Mouse (Mus musculus): ENCODE measurements around the gene Rab29. TPM values are rescaled to one million over a fixed set of nuclear protein-coding genes. Genes with fewer than 3 reads are reported as not detected.

The Rab29 gene
- total and polyA plus RNA-seq, 3 experiments, result 23.5 to 26.3 TPM; not detected in 1

DNA sequence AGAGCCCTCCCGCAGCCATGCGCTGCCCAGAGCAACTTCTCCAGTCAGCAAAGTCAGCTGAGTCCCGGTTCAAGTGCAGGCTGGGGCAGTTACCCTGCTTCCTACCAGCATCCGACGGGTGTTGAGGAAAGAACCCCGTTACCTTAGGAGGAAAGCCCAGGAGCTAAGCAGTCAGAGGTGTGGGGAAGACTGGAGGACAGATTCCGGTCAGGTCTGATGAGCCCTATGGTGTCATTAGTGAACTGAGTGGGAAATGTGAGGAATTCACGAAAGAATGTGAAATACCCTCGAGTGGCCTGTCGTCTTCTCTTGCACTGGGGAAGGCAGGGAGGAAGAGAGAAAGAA is 894 bp downstream of the Rab29 start:
- TF ChIP-seq POLR2AphosphoS2 (IDR thresholded peaks at IDR 0.05; ENCODE audit: low read length) (no peak), MYB (IDR thresholded peaks at IDR 0.05; ENCODE audit: low read depth, low read length) (no peak), RAD21 (IDR thresholded peaks at IDR 0.05; ENCODE audit: low read depth, low read length) (no peak), USF1 (IDR thresholded peaks at IDR 0.05; ENCODE audit: low read depth, low read length) (no peak), GABPA (IDR thresholded peaks at IDR 0.05; ENCODE audit: low read depth, low read length) (no peak), NELFE (IDR thresholded peaks at IDR 0.05; ENCODE audit: low read depth, low read length) (no peak; the same call in 1 of the 2 replicates), KAT2A (conservative IDR thresholded peaks at IDR 0.05; ENCODE audit: low read depth, low read length) (no peak), GATA1 (IDR thresholded peaks at IDR 0.05; ENCODE audit: low read depth, low read length) (no peak), POLR2A (IDR thresholded peaks at IDR 0.05; ENCODE audit: control insufficient read depth in 1 of 2, insufficient read depth in 1 of 2, low read depth in 1 of 2, low read length in 2 of 2, poor library complexity in 1 of 2) (no peak)

DNA sequence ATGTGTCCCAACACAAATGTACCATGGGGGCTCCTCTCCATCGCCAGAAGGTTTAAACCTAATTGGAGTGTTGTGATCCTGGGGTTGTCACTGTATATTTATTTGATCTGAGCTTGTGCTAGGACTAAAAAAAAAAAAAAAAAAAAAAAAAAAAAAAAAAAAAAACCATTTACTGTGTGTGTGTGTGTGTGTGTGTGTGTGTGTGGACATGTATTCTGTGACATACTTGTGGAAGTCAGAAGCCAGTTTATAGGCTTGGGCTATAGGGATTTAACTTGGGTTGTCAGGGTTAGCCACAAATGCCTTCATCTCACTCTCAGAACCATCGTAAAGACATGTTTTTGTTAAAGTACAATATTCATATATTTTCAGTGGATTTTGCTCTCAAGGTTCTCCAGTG is 2.5 kb downstream of the Rab29 start:
- H3K4me3 ChIP-seq (ENCODE audit: control insufficient read depth in 1 of 2, insufficient read depth in 1 of 2, low read depth in 2 of 2, low read length in 2 of 2), result no peak overlapping the region
- no peak for TF ChIP-seq E2F4 (IDR thresholded peaks at IDR 0.05; ENCODE audit: borderline replicate concordance, low read depth, low read length)
- TF ChIP-seq KAT2A (conservative IDR thresholded peaks at IDR 0.05; ENCODE audit: low read depth, low read length), result no peak
- peak; percentile 68 for TF ChIP-seq ZNF384 (IDR thresholded peaks at IDR 0.05; ENCODE audit: low read depth, low read length)
- no peak for TF ChIP-seq ZKSCAN1 (IDR thresholded peaks at IDR 0.05; ENCODE audit: low read depth, low read length)
- no peak for TF ChIP-seq TBP (IDR thresholded peaks at IDR 0.05; ENCODE audit: low read depth, low read length)
- no peak for TF ChIP-seq CTCF (IDR thresholded peaks at IDR 0.05 in 2 of 3, conservative IDR thresholded peaks at IDR 0.05 in 1 of 3; ENCODE audit: control insufficient read depth in 1 of 3, insufficient read depth in 1 of 3, low read depth in 2 of 3, low read length in 3 of 3, poor library complexity in 1 of 3, severe bottlenecking in 1 of 3)

More for the DNA sequence above, 894 bp downstream of the Rab29 start:
- Histone ChIP-seq H3K9me3 (replicated peaks; ENCODE audit: insufficient read depth, low read length) (no peaks in the 10 kb centered on the region), H3K4me1 (ENCODE audit: control insufficient read depth in 1 of 2, insufficient read depth in 2 of 2, low read length in 2 of 2) (peaks cover 0 to 10% of the 10 kb centered on the region in 2 experiments; a peak in 3 of 4 replicates), H3K4me3 (ENCODE audit: control insufficient read depth in 1 of 2, insufficient read depth in 1 of 2, low read depth in 2 of 2, low read length in 2 of 2) (peak overlapping the region; percentile 60 to 97), H3K79me2 (ENCODE audit: control insufficient read depth, insufficient read depth, low read length, poor library complexity) (peaks cover 9% of the 10 kb centered on the region), H3K27ac (ENCODE audit: control insufficient read depth, low read depth, low read length) (no peak overlapping the region), H3K9ac (ENCODE audit: control insufficient read depth, low read depth, low read length, poor library complexity, severe bottlenecking) (peak overlapping the region; percentile 87), H3K36me3 (ENCODE audit: control insufficient read depth in 1 of 2, insufficient read depth in 2 of 2, low read length in 2 of 2) (peaks cover 0 to 8% of the 10 kb centered on the region in 2 experiments; a peak in 2 of 4 replicates), H3K27me3 (ENCODE audit: control insufficient read depth in 1 of 2, insufficient read depth in 2 of 2, low read length in 2 of 2) (no peaks in the 10 kb centered on the region)
- peak; percentile 48 for DNase-seq (ENCODE audit: low read depth, low spot score)

DNA sequence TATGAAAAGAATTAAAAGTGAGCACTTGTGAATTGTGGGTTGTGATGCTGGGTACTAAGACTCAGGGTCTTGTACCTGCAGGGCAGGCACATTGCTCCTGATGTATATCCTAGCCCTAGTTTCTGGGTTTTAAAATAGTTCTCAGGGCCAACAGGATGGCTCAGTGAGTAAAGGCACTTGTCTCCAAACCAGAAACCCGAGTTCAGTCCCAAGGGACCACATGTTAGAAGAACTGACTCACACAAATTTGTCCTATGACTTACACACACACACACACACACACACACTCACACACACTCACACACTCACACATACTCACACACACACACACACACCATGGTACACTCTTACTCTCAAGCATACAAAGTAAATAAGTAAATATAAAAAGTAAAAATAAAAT is 5.8 kb downstream of the Rab29 start:
- peaks cover 2% of the 10 kb centered on the region; the same call in 1 of the 2 replicates for H3K79me2 ChIP-seq (ENCODE audit: control insufficient read depth, insufficient read depth, low read length, poor library complexity)
- no peak for DNase-seq (ENCODE audit: low read depth, low spot score)

More for the DNA sequence above, 2.5 kb downstream of the Rab29 start:
- no peak for DNase-seq (ENCODE audit: low read depth, low spot score)
- Histone ChIP-seq H3K9ac (ENCODE audit: control insufficient read depth, low read depth, low read length, poor library complexity, severe bottlenecking) (no peak overlapping the region), H3K27me3 (ENCODE audit: control insufficient read depth in 1 of 2, insufficient read depth in 2 of 2, low read length in 2 of 2) (no peaks in the 10 kb centered on the region), H3K79me2 (ENCODE audit: control insufficient read depth, insufficient read depth, low read length, poor library complexity) (peaks cover 9% of the 10 kb centered on the region), H3K27ac (ENCODE audit: control insufficient read depth, low read depth, low read length) (no peak overlapping the region), H3K4me1 (ENCODE audit: control insufficient read depth in 1 of 2, insufficient read depth in 2 of 2, low read length in 2 of 2) (peaks cover 0 to 10% of the 10 kb centered on the region in 2 experiments; a peak in 3 of 4 replicates), H3K36me3 (ENCODE audit: control insufficient read depth in 1 of 2, insufficient read depth in 2 of 2, low read length in 2 of 2) (peaks cover 0 to 8% of the 10 kb centered on the region in 2 experiments; a peak in 2 of 4 replicates), H3K9me3 (replicated peaks; ENCODE audit: insufficient read depth, low read length) (no peaks in the 10 kb centered on the region)

More for the DNA sequence above, 5.8 kb downstream of the Rab29 start:
- Histone ChIP-seq H3K9me3 (replicated peaks; ENCODE audit: insufficient read depth, low read length) (no peaks in the 10 kb centered on the region), H3K27ac (ENCODE audit: control insufficient read depth, low read depth, low read length) (no peak overlapping the region), H3K9ac (ENCODE audit: control insufficient read depth, low read depth, low read length, poor library complexity, severe bottlenecking) (no peak overlapping the region), H3K27me3 (ENCODE audit: control insufficient read depth in 1 of 2, insufficient read depth in 2 of 2, low read length in 2 of 2) (no peaks in the 10 kb centered on the region; a peak in 1 of 4 replicates), H3K36me3 (ENCODE audit: control insufficient read depth in 1 of 2, insufficient read depth in 2 of 2, low read length in 2 of 2) (peaks cover 0 to 4% of the 10 kb centered on the region in 2 experiments; a peak in 1 of 4 replicates), H3K4me3 (ENCODE audit: control insufficient read depth in 1 of 2, insufficient read depth in 1 of 2, low read depth in 2 of 2, low read length in 2 of 2) (no peak overlapping the region), H3K4me1 (ENCODE audit: control insufficient read depth in 1 of 2, insufficient read depth in 2 of 2, low read length in 2 of 2) (peaks cover 0 to 5% of the 10 kb centered on the region in 2 experiments; a peak in 3 of 4 replicates)
- TF ChIP-seq MAFK (IDR thresholded peaks at IDR 0.05; ENCODE audit: borderline replicate concordance, low read depth, low read length) (no peak), ETS1 (IDR thresholded peaks at IDR 0.05; ENCODE audit: low read depth, low read length) (no peak), RAD21 (IDR thresholded peaks at IDR 0.05; ENCODE audit: low read depth, low read length) (no peak), MYC (IDR thresholded peaks at IDR 0.05; ENCODE audit: low read depth, low read length) (no peak), HCFC1 (IDR thresholded peaks at IDR 0.05; ENCODE audit: low read depth, low read length) (no peak), USF2 (IDR thresholded peaks at IDR 0.05; ENCODE audit: borderline replicate concordance in 1 of 2, insufficient read depth in 1 of 2, low read depth in 1 of 2, low read length in 2 of 2) (no peak), POLR2A (IDR thresholded peaks at IDR 0.05; ENCODE audit: control insufficient read depth in 1 of 2, insufficient read depth in 1 of 2, low read depth in 1 of 2, low read length in 2 of 2, poor library complexity in 1 of 2) (no peak), CHD1 (IDR thresholded peaks at IDR 0.05; ENCODE audit: low read depth, low read length) (no peak), ZNF384 (IDR thresholded peaks at IDR 0.05; ENCODE audit: low read depth, low read length) (no peak)
